Mouse (Mus musculus) midbrain, postnatal 0 days (tissue): ENCODE results near the gene Edem2. TPM values are rescaled to one million over a fixed set of nuclear protein-coding genes. Genes with fewer than 3 reads are reported as not detected.

Experiments used
- ATAC-seq: fragments of 200-750 bp; cut with Nextera tagmentation; 2 replicates; pipeline ENCODE4 v1.8.0; 2017; ENCODE audit warnings: moderate number of reproducible peaks, mild to moderate bottlenecking, moderate TSS enrichment, moderate library complexity; ENCODE audit not compliant: low FRiP score
- DNase-seq: peaks from one replicate; pipeline ENCODE4 v3.0.0-alpha.2; 2015; ENCODE audit warnings: low spot score
- H3K27ac ChIP-seq: fragments of 300-500 bp; sonication (generic); 2 replicates; pipeline ENCODE4 v1.5.1; 2014; ENCODE audit warnings: low read depth, mild to moderate bottlenecking, low read length, mixed read lengths
- H3K27me3 ChIP-seq: fragments of 300-500 bp; sonication (generic); 2 replicates; pipeline ENCODE4 v1.6.1; 2014; ENCODE audit warnings: low read length, control low read depth, mixed read lengths; ENCODE audit not compliant: insufficient read depth
- H3K36me3 ChIP-seq: fragments of 300-500 bp; sonication (generic); 2 replicates; pipeline ENCODE4 v1.6.1; 2014; ENCODE audit warnings: low read length, control low read depth, mixed read lengths; ENCODE audit not compliant: insufficient read depth
- H3K4me1 ChIP-seq: fragments of 300-500 bp; sonication (generic); 2 replicates; pipeline ENCODE4 v1.6.1; 2014; ENCODE audit warnings: mild to moderate bottlenecking, control low read depth, antibody characterized with exemption, low read length, mixed read lengths; ENCODE audit not compliant: insufficient read depth
- H3K4me2 ChIP-seq: fragments of 300-500 bp; sonication (generic); 2 replicates; pipeline ENCODE4 v1.6.1; 2014; ENCODE audit warnings: low read depth, mild to moderate bottlenecking, low read length, mixed read lengths; ENCODE audit not compliant: poor library complexity, severe bottlenecking
- H3K4me3 ChIP-seq: fragments of 300-500 bp; sonication (generic); 2 replicates; pipeline ENCODE4 v1.5.1; 2014; ENCODE audit warnings: low read depth, mild to moderate bottlenecking, low read length, moderate library complexity
- H3K9ac ChIP-seq: fragments of 300-500 bp; sonication (generic); replicated peaks from 2 replicates; pipeline ENCODE4 v1.6.1; 2014; ENCODE audit warnings: mild to moderate bottlenecking, low read length, moderate library complexity, mixed read lengths; ENCODE audit not compliant: poor library complexity, severe bottlenecking
- H3K9me3 ChIP-seq: fragments of 300-500 bp; sonication (generic); 2 replicates; pipeline ENCODE4 v1.6.1; 2016; ENCODE audit warnings: low read length, control low read depth
- CTCF ChIP-seq: IDR thresholded peaks from 2 replicates; pipeline ENCODE4 v1.5.1; 2016; ENCODE audit warnings: antibody characterized with exemption, mild to moderate bottlenecking
- WGBS: fragments of 180-500 bp; shearing (Covaris S2); extraction: QIAGEN DNeasy Blood & Tissue Kit; methylation state at CpG from one replicate; pipeline ENCODE4 v1.1.7; 2014; 5-methylcytosine and 5-hydroxymethylcytosine counted together
- polyA plus RNA-seq: library from polyadenylated mRNA; unstranded; fragments of >200 nt; fragmentation: Nextera tagmentation; extraction: Ambion mirVana; gene quantifications from 2 replicates; pipeline ENCODE4 v1.2.1, GENCODE M21; 2015
- total RNA-seq: library from RNA; depleted of rRNA; stranded (reverse); fragments of >200 nt; gene quantifications from 2 replicates; pipeline ENCODE4 v1.2.3, GENCODE M21; 2014

Gene Edem2
- total and polyA plus RNA-seq, 2 experiments from 2014 or later: 33.0 to 41.1 TPM

DNA sequence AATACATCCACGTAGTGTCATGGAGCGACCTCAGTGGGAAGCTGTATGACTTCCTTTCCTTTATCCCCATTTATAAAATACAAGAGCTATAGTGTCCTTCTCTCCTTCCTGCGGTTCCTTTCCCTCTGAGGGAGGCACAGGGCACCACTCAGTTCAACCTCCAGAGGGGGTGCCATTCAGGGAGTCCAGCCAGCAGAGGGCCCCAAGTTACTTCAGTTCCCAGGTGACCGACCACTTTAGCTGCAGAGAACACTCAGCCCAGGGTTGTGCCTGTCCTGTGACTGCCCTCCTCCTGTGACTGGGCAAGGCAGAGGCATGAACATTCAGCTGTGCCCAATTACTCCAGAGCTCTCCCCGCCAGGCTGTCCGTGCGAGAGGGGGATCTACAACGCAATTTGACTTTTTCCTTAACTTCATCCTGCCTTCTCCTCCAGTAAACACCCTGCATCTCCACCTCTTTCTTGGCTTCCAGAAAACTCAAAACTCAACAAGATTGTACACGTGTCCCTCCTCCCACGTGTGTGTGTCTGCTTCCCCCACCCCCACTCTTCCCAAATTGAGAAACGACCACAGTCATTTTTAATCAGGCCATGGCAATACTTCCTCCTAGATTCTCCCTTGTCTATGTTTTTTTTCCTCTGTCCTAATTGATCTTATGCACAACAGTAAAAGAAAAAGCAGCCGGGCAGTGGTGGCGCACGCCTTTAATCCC is 27.7 kb upstream of the Edem2 start:
- Histone ChIP-seq H3K9ac (no peak overlapping the region), H3K9me3 (no peaks in the 10 kb centered on the region), H3K4me3 (no peak overlapping the region), H3K27ac (no peak overlapping the region), H3K36me3 (no peaks in the 10 kb centered on the region), H3K27me3 (no peaks in the 10 kb centered on the region), H3K4me1 (no peaks in the 10 kb centered on the region), H3K4me2 (no peak overlapping the region)
- TF ChIP-seq CTCF: peak; percentile 40; the same call in 1 of the 2 replicates
- no peak for DNase-seq
- no peak for ATAC-seq
- 60% methylated on average over 14 of the region's 14 CpGs for WGBS

DNA sequence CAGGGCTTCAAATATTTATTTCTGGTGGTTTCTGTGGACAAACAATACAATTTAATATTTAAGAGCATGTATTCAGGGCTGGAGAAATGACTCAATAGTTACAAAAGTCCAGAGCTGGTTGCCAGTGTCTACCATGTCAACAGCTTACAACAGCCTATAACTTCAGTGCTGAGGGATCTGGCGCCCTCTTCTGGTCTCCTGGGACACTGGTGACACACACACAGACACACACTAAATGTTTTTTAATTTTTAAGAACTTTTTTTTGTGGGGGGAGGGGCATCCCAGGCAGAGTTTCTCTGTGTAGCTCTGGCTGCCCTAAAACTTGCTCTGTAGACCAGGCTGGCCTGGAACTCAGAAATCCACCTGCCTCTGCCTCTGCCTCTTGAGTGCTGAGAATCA is 26.5 kb upstream of the Edem2 start:
- Histone ChIP-seq H3K9me3 (no peaks in the 10 kb centered on the region), H3K27me3 (peaks cover 11% of the 10 kb centered on the region), H3K36me3 (no peaks in the 10 kb centered on the region), H3K9ac (no peak overlapping the region), H3K4me3 (no peak overlapping the region), H3K27ac (no peak overlapping the region), H3K4me2 (no peak overlapping the region), H3K4me1 (peaks cover 5% of the 10 kb centered on the region; the same call in 1 of the 2 replicates)
- WGBS: 4% methylated on average over 1 of the region's 1 CpGs
- ATAC-seq (no peak), DNase-seq (peak; percentile 28)
- TF ChIP-seq CTCF: peak; percentile 60

DNA sequence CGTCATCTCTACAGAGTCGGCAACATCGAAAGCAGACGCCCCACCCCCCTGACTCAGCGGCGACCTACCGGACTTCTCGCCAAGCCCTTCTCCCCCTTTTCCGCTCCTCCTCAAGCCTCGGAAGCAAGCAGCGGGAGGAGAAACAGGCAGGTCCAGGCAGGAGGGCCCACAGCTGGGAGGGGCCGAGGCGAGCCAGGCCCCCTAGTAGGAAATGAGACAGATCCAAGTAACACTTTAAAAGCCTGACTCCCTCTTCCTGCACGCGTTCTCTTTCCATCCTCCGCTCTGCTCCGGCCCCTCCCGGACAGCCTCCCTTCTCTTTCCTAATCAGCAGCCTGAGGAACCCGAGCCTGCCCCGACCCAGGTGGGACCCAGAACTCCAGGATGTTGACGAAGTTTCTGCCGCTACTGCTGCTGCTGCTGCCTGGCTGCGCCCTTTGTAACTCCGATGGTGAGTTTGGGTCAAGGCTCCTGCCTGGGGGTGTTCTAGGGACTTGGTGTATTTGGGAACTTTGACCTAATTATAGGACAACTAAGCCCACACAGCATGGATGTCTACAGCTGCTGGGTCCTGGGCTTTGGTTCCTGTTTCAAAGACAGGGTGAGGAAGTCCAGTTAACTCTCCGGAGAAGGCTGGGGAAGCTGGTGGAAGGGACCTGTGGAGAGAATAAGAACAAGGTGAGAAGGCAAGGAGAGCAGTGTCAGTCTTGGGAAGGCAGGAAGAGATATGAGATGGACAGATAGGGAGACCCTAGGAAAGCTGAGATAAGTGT is 21.9 kb upstream of the Edem2 start, which contains the start of gene Procr:
TSS of gene Procr (plus strand) at position 104 of the 773 bp plus-strand sequence.
- H3K4me2 ChIP-seq: peak within 1 kb of the TSS; percentile 54
- no peak within 1 kb of the TSS for H3K27ac ChIP-seq
- H3K9ac ChIP-seq: peak within 1 kb of the TSS; percentile 39
- no peaks in the 10 kb centered on the region for H3K9me3 ChIP-seq
- no peaks in the 10 kb centered on the region for H3K36me3 ChIP-seq
- peaks cover 13% of the 10 kb centered on the region for H3K27me3 ChIP-seq
- TF ChIP-seq CTCF: no peak
- peak within 1 kb of the TSS; percentile 27 for H3K4me3 ChIP-seq
- ATAC-seq: no peak
- 4% methylated on average over 25 of the region's 25 CpGs for WGBS
- DNase-seq: no peak
- peaks cover 5% of the 10 kb centered on the region; the same call in 1 of the 2 replicates for H3K4me1 ChIP-seq

DNA sequence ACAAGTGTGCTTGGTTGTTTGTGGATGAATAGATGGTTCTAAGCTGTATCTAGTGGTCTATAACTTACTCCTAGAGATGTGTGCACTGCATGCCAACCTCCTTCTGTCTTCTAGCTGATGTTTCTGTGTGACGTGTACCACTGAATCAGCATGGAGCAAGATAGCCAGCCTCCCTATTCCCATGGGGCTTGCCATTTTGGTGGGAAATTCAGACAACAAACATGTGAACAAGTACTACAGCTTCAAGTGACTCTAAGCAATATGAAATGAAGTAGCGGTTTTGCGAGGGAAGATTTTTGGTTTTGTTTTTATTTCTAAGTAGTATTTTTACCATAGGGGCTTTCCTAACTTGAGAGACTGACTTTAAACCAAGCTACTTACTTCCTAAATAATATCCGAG is 20.1 kb upstream of the Edem2 start:
- Histone ChIP-seq H3K36me3 (no peaks in the 10 kb centered on the region), H3K27me3 (peaks cover 13% of the 10 kb centered on the region), H3K4me2 (no peak overlapping the region), H3K9ac (no peak overlapping the region), H3K9me3 (no peaks in the 10 kb centered on the region), H3K4me3 (no peak overlapping the region), H3K4me1 (peaks cover 5% of the 10 kb centered on the region; the same call in 1 of the 2 replicates), H3K27ac (no peak overlapping the region)
- DNase-seq (no peak), ATAC-seq (no peak)
- no peak for TF ChIP-seq CTCF
- 88% methylated on average over 4 of the region's 4 CpGs for WGBS

DNA sequence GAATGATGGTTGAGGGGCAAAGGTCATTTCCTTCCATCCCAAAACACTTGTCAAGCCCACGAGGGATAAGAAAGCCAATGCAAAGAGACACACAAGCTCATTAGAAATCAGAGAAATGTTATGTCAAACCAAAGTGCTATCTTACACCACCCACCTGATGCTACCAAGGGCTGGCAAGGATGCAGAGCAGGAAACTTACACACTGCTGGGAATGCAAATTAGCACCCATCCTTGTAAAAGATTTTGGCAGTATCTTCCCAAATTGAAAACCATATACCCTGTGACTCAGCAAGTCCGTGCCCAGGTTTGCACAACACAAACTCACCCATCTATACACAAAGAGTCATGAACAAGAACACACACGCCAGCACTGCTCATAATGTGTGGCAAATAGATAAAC is 16.2 kb upstream of the Edem2 start:
- no peak for DNase-seq
- no peaks in the 10 kb centered on the region for H3K4me1 ChIP-seq
- no peak for TF ChIP-seq CTCF
- WGBS: 68% methylated on average over 3 of the region's 3 CpGs
- no peak for ATAC-seq
- no peak overlapping the region for H3K4me3 ChIP-seq
- H3K36me3 ChIP-seq: no peaks in the 10 kb centered on the region
- no peak overlapping the region for H3K9ac ChIP-seq
- H3K4me2 ChIP-seq: no peak overlapping the region
- H3K27me3 ChIP-seq: no peaks in the 10 kb centered on the region
- H3K9me3 ChIP-seq: no peaks in the 10 kb centered on the region
- H3K27ac ChIP-seq: no peak overlapping the region

DNA sequence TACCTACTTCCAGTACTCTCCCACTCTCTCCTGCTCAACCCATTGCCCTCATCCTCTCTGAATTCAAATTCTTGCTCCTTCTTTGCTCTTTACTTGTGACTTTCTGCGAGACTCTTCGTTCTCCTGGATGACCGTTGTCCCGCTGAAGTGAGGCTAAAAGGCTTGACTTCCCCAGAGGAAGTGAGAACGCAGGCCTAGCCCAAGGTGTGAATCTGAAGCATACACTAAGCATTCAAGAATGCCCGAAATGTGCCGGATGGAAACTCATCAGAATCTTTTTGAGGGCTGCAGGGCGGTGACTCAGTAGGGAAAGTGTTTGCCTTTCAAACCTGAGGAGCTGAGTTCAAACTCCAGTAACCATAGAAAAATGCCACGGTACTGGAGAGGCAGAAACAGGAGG is 14.1 kb upstream of the Edem2 start:
- Histone ChIP-seq H3K9ac (no peak overlapping the region), H3K4me3 (no peak overlapping the region), H3K4me1 (no peaks in the 10 kb centered on the region), H3K27me3 (no peaks in the 10 kb centered on the region), H3K27ac (no peak overlapping the region), H3K4me2 (no peak overlapping the region), H3K36me3 (no peaks in the 10 kb centered on the region), H3K9me3 (no peaks in the 10 kb centered on the region)
- WGBS: 91% methylated on average over 9 of the region's 9 CpGs
- no peak for TF ChIP-seq CTCF
- no peak for DNase-seq
- ATAC-seq: no peak
